In genomic region chrX:139543726-139544125, GRCm38 (mm10) we compare ENCODE assay signal across 21 mouse cellular contexts. TPM values are rescaled to one million over a fixed set of nuclear protein-coding genes. Genes with fewer than 3 reads are reported as not detected.
DNase-seq lines count a peak whose midpoint lies in the region; ATAC-seq and TF ChIP-seq lines count a peak whose summit lies in the region.
"Had no signal": no experiment of that assay in that cellular context is flagged by ENCODE, and none has a peak within 500 bp of the region (broad histone marks: within the 10 kb centered on the region; RNA-seq: fewer than 3 reads in every experiment).

No protein-coding gene starts in this region.

- no peak for TF ChIP-seq CTCF in forebrain, postnatal 0 days (IDR thresholded peaks at IDR 0.05; ENCODE audit: low read depth)

- no peak for ATAC-seq in forebrain, postnatal 0 days
- ATAC-seq: activated CD4-positive, CD25-positive, alpha-beta regulatory T cell, adult 4 months; intestine, embryonic 16.5 days; midbrain, embryonic 16.5 days had no signal

- no peak overlapping the region for H3K9ac ChIP-seq in forebrain, postnatal 0 days
- H3K9ac ChIP-seq: embryonic facial prominence, embryonic 12.5 days; hindbrain, embryonic 14.5 days; limb, embryonic 15.5 days had no signal

- no peak overlapping the region for H3K4me2 ChIP-seq in forebrain, postnatal 0 days (ENCODE audit: low read depth)
- H3K4me2 ChIP-seq: embryonic facial prominence, embryonic 12.5 days; hindbrain, embryonic 14.5 days; limb, embryonic 15.5 days had no signal

- WGBS in forebrain, postnatal 0 days, result 76% methylated on average over 7 of the region's 7 CpGs
- WGBS in forebrain, embryonic 10.5 days, result 93% methylated on average over 7 of the region's 7 CpGs

- no peaks in the 10 kb centered on the region for H3K36me3 ChIP-seq in forebrain, postnatal 0 days (ENCODE audit: insufficient read depth)
- no peaks in the 10 kb centered on the region for H3K36me3 ChIP-seq in forebrain, embryonic 10.5 days (replicated peaks)
- H3K36me3 ChIP-seq: embryonic facial prominence, embryonic 12.5 days; heart, embryonic 10.5 days; limb, embryonic 15.5 days had no signal

- H3K4me3 ChIP-seq in forebrain, postnatal 0 days (ENCODE audit: low read depth, low read length), result no peak overlapping the region
- no peak overlapping the region for H3K4me3 ChIP-seq in forebrain, embryonic 10.5 days
- H3K4me3 ChIP-seq: embryonic facial prominence, embryonic 12.5 days; erythroblast, embryonic 14.5 days; heart, embryonic 10.5 days; limb, embryonic 15.5 days had no signal

- H3K27me3 ChIP-seq in forebrain, postnatal 0 days (ENCODE audit: insufficient read depth, low read length), result no peaks in the 10 kb centered on the region
- peaks cover 36% of the 10 kb centered on the region for H3K27me3 ChIP-seq in forebrain, embryonic 10.5 days (ENCODE audit: poor library complexity, severe bottlenecking)
- H3K27me3 ChIP-seq: embryonic facial prominence, embryonic 12.5 days; limb, embryonic 15.5 days had no signal

- DNase-seq in forebrain, postnatal 0 days, result peak; percentile 1
- DNase-seq in forebrain, embryonic 10.5 days (ENCODE audit: extremely low spot score, low spot score), result no peak
- peak; percentile 0 for DNase-seq in right cerebral cortex, adult 18-20 months
- no peak for DNase-seq in right cerebral cortex, postnatal 25 days
- DNase-seq in brain, embryonic 18.5 days (ENCODE audit: low read depth, low spot score), result peak; percentile 1
- DNase-seq in left cerebral cortex, adult 18-20 months (ENCODE audit: low spot score in 2 of 2), result no peak
- no peak for DNase-seq in cerebellum, adult 9-10 months
- DNase-seq: adrenal gland, postnatal 25 days; cerebellum, adult 8-10 months; heart, postnatal 14 days; lung, postnatal 10 days; retina, postnatal 1 day; thymus, postnatal 14 days had no signal

- no peak overlapping the region for H3K27ac ChIP-seq in forebrain, postnatal 0 days (ENCODE audit: low read depth, low read length)
- no peak overlapping the region for H3K27ac ChIP-seq in forebrain, embryonic 10.5 days
- H3K27ac ChIP-seq: embryonic facial prominence, embryonic 12.5 days; heart, embryonic 10.5 days; hindbrain, embryonic 14.5 days; limb, embryonic 15.5 days had no signal

- H3K9me3 ChIP-seq in forebrain, postnatal 0 days (ENCODE audit: low read length), result no peaks in the 10 kb centered on the region
- H3K9me3 ChIP-seq in forebrain, embryonic 10.5 days, result no peaks in the 10 kb centered on the region
- H3K9me3 ChIP-seq: embryonic facial prominence, embryonic 12.5 days; heart, embryonic 10.5 days; limb, embryonic 15.5 days had no signal

- no peaks in the 10 kb centered on the region for H3K4me1 ChIP-seq in forebrain, postnatal 0 days (ENCODE audit: insufficient read depth)
- no peaks in the 10 kb centered on the region for H3K4me1 ChIP-seq in forebrain, embryonic 10.5 days
- H3K4me1 ChIP-seq: embryonic facial prominence, embryonic 12.5 days; heart, embryonic 10.5 days; limb, embryonic 15.5 days had no signal

RNA-seq across cellular contexts. Expression of gene Rnf128, which starts 19.4 kb away (rescaled TPM):
- 5.2 and 7.2 TPM in 2 replicates for total RNA-seq in forebrain, postnatal 0 days (2014; rRNA removed)
- polyA plus RNA-seq in forebrain, postnatal 0 days (2015; fragmentation: Nextera tagmentation; extraction: Ambion mirVana), result 4.9 and 6.6 TPM in 2 replicates
- 1.4 and 2.3 TPM in 2 replicates for polyA plus RNA-seq in forebrain, embryonic 10.5 days (2016; fragmentation: Nextera tagmentation; extraction: Ambion mirVana)
- total RNA-seq in left cerebral cortex, adult 18-20 months (2021), result 10 to 100 TPM; 13.4 to 15.3 TPM

Comparison
In these comparisons a context has a peak if more than half of its experiments do, and no peak if none do; other contexts are left out.
1. DNase-seq: peak in forebrain, postnatal 0 days (single experiment), right cerebral cortex, adult 18-20 months (single experiment) and brain, embryonic 18.5 days (single experiment); none in forebrain, embryonic 10.5 days (single experiment), right cerebral cortex, postnatal 25 days (single experiment), left cerebral cortex, adult 18-20 months (0 of 2) and cerebellum, adult 9-10 months (single experiment).